Mouse (Mus musculus): Measurements from ENCODE around the gene Gm11549.
A peak's percentile ranks its signal among the peaks of the same experiment; 100 is the strongest.

Gm11549 gene

GRCm38 (mm10) chr3:36516196-36516595, 5.4 kb downstream of the Gm11549 start:
- DNase-seq (ENCODE audit: low read depth, low spot score): peak; percentile 85

GRCm38 (mm10) chr3:36511491-36511890, 10.1 kb downstream of the Gm11549 start:
- DNase-seq (ENCODE audit: low read depth, low spot score): no peak

- DNase-seq (ENCODE audit: low read depth, low spot score): no peak
These were observed 15.5 kb downstream of the Gm11549 start for GRCm38 (mm10) chr3:36505809-36506735.

GRCm38 (mm10) chr3:36505306-36505705, 16.3 kb downstream of the Gm11549 start:
- DNase-seq (ENCODE audit: low read depth, low spot score): no peak

GRCm38 (mm10) chr3:36501546-36501945, 20.1 kb downstream of the Gm11549 start:
- DNase-seq (ENCODE audit: low read depth, low spot score): no peak

GRCm38 (mm10) chr3:36500976-36501375, 20.6 kb downstream of the Gm11549 start:
- peak; percentile 30 for DNase-seq (ENCODE audit: low read depth, low spot score)

- no peak for DNase-seq (ENCODE audit: low read depth, low spot score)
These were observed 22.2 kb downstream of the Gm11549 start for GRCm38 (mm10) chr3:36499418-36499817.

GRCm38 (mm10) chr3:36498224-36498623, 23.4 kb downstream of the Gm11549 start:
- no peak for DNase-seq (ENCODE audit: low read depth, low spot score)

- DNase-seq (ENCODE audit: low read depth, low spot score): peak; percentile 89
These were observed 24.9 kb downstream of the Gm11549 start for GRCm38 (mm10) chr3:36496746-36497145.

- no peak for DNase-seq (ENCODE audit: low read depth, low spot score)
These were observed 25.3 kb downstream of the Gm11549 start for GRCm38 (mm10) chr3:36496273-36496672.

GRCm38 (mm10) chr3:36495436-36495835, 26.2 kb downstream of the Gm11549 start:
- DNase-seq (ENCODE audit: low read depth, low spot score): peak; percentile 91

- no peak for DNase-seq (ENCODE audit: low read depth, low spot score)
These were observed 27.0 kb downstream of the Gm11549 start for GRCm38 (mm10) chr3:36494613-36495012.

GRCm38 (mm10) chr3:36493641-36494283, 27.9 kb downstream of the Gm11549 start:
- peak; percentile 66 for DNase-seq (ENCODE audit: low read depth, low spot score)

GRCm38 (mm10) chr3:36492716-36493391, 28.8 kb downstream of the Gm11549 start:
- DNase-seq (ENCODE audit: low read depth, low spot score): no peak

GRCm38 (mm10) chr3:36491535-36491934, 30.1 kb downstream of the Gm11549 start:
- DNase-seq (ENCODE audit: low read depth, low spot score): no peak

GRCm38 (mm10) chr3:36489590-36489910, 32.1 kb downstream of the Gm11549 start:
- DNase-seq (ENCODE audit: low read depth, low spot score): no peak

GRCm38 (mm10) chr3:36488899-36489589, 32.6 kb downstream of the Gm11549 start:
- DNase-seq (ENCODE audit: low read depth, low spot score): no peak

- no peak for DNase-seq (ENCODE audit: low read depth, low spot score)
These were observed 33.2 kb downstream of the Gm11549 start for GRCm38 (mm10) chr3:36488367-36488766.

GRCm38 (mm10) chr3:36486881-36487280, 34.7 kb downstream of the Gm11549 start:
- DNase-seq (ENCODE audit: low read depth, low spot score): peak; percentile 65

- DNase-seq (ENCODE audit: low read depth, low spot score): no peak
These were observed 35.4 kb downstream of the Gm11549 start for GRCm38 (mm10) chr3:36486176-36486575.

GRCm38 (mm10) chr3:36484292-36484691, 37.3 kb downstream of the Gm11549 start:
- peak; percentile 56 for DNase-seq (ENCODE audit: low read depth, low spot score)

- no peak for DNase-seq (ENCODE audit: low read depth, low spot score)
These were observed 38.7 kb downstream of the Gm11549 start for GRCm38 (mm10) chr3:36482940-36483339.

Measured in brain, adult 2 months (tissue).